Mouse (Mus musculus): Measurements from ENCODE around the gene BC005561. TPM values are rescaled to one million over a fixed set of nuclear protein-coding genes. Genes with fewer than 3 reads are reported as not detected.

BC005561 gene
- polyA plus RNA-seq, 3 experiments from 2014 or later, result 2.1 to 3.7 (median 2.9) TPM

Other genes starting within 250 kb of the BC005561 start
- not detected for gene Ibsp, start 209.2 kb upstream of the BC005561 start, polyA plus RNA-seq (2017; shearing (Covaris generic))
- gene Mepe, start 183.0 kb upstream of the BC005561 start, polyA plus RNA-seq (2017; shearing (Covaris generic)), result not detected
- gene Spp1, start 73.2 kb upstream of the BC005561 start, polyA plus RNA-seq (2017; shearing (Covaris generic)), result 1 to 10 TPM; 1.7 to 8.4 (median 2.4) TPM
- under 1 TPM in 1 of 3 experiments, not detected in 2; 0.18 TPM for gene Pkd2, start 48.9 kb upstream of the BC005561 start, polyA plus RNA-seq (2017; shearing (Covaris generic))

All from inflammation-experienced regulatory T-cells, adult 6 months (primary cell).